Mouse (Mus musculus) neural tube, embryonic 12.5 days (tissue): Measurements from ENCODE around the gene Fam83e. TPM values are rescaled to one million over a fixed set of nuclear protein-coding genes. Genes with fewer than 3 reads are reported as not detected.

Experiments used
- ATAC-seq: fragments of 200-750 bp; cut with Nextera tagmentation; 2 replicates; pipeline ENCODE4 v1.8.0; 2017; ENCODE audit warnings: low read depth, mild to moderate bottlenecking, moderate TSS enrichment, moderate library complexity; ENCODE audit not compliant: low FRiP score
- H3K27ac ChIP-seq: fragments of 300-500 bp; sonication (generic); 2 replicates; pipeline ENCODE4 v1.5.1; 2016
- H3K27me3 ChIP-seq: fragments of 300-500 bp; sonication (generic); replicated peaks from 2 replicates; pipeline ENCODE4 v1.6.1; 2016; ENCODE audit warnings: mild to moderate bottlenecking
- H3K36me3 ChIP-seq: fragments of 300-500 bp; sonication (generic); 2 replicates; pipeline ENCODE4 v1.6.1; 2016; ENCODE audit warnings: mild to moderate bottlenecking
- H3K4me1 ChIP-seq: fragments of 300-500 bp; sonication (generic); 2 replicates; pipeline ENCODE4 v1.6.1; 2016
- H3K4me2 ChIP-seq: fragments of 300-500 bp; sonication (generic); replicated peaks from 2 replicates; pipeline ENCODE4 v1.6.1; 2016; ENCODE audit warnings: mild to moderate bottlenecking
- H3K4me3 ChIP-seq: fragments of 300-500 bp; sonication (generic); 2 replicates; pipeline ENCODE4 v1.5.1; 2016
- H3K9ac ChIP-seq: fragments of 300-500 bp; sonication (generic); 2 replicates; pipeline ENCODE4 v1.6.1; 2016; ENCODE audit warnings: mild to moderate bottlenecking
- H3K9me3 ChIP-seq: fragments of 300-500 bp; sonication (generic); 2 replicates; pipeline ENCODE4 v1.6.1; 2016; ENCODE audit warnings: mild to moderate bottlenecking
- WGBS: fragments of 180-500 bp; shearing (Covaris S2); methylation state at CpG from one replicate; pipeline ENCODE4 v1.1.7; 2016; 5-methylcytosine and 5-hydroxymethylcytosine counted together
- polyA plus RNA-seq: library from polyadenylated mRNA; unstranded; fragments of >200 nt; fragmentation: Nextera tagmentation; extraction: Ambion mirVana; gene quantifications from 2 replicates; pipeline ENCODE4 v1.2.1, GENCODE M21; 2016

Fam83e gene
- polyA plus RNA-seq, 1 experiment from 2014 or later: 0.94 TPM

GRCm38 (mm10) chr7:45730727-45731431 lies 9.9 kb downstream of the Fam83e start:
- Histone ChIP-seq H3K4me1 (0 out of 2 replicates have a peak, but pooled peaks cover 5% of the 10 kb centered on the region), H3K36me3 (peaks cover 26% of the 10 kb centered on the region), H3K4me2 (0 out of 2 replicates have a peak overlapping the region, but pooled peaks have one; percentile 9), H3K9me3 (no peaks in the 10 kb centered on the region), H3K27ac (no peak overlapping the region), H3K4me3 (no peak overlapping the region), H3K9ac (no peak overlapping the region), H3K27me3 (no peaks in the 10 kb centered on the region)
- 12% methylated on average over 16 of the region's 16 CpGs for WGBS
- no peak for ATAC-seq

- WGBS: 85% methylated on average over 5 of the region's 5 CpGs
- ATAC-seq: no peak
- Histone ChIP-seq H3K9ac (0 out of 2 replicates have a peak overlapping the region, but pooled peaks have one; percentile 4), H3K4me3 (no peak overlapping the region), H3K9me3 (no peaks in the 10 kb centered on the region), H3K36me3 (peaks cover 8% of the 10 kb centered on the region; the same call in 1 of the 2 replicates), H3K27me3 (no peaks in the 10 kb centered on the region), H3K4me1 (0 out of 2 replicates have a peak, but pooled peaks cover 5% of the 10 kb centered on the region), H3K4me2 (no peak overlapping the region), H3K27ac (no peak overlapping the region)
Observed at GRCm38 (mm10) chr7:45733477-45733876, 12.5 kb downstream of the Fam83e start.

- Histone ChIP-seq H3K4me3 (no peak overlapping the region), H3K9ac (no peak overlapping the region), H3K4me1 (no peaks in the 10 kb centered on the region), H3K27me3 (no peaks in the 10 kb centered on the region; the same call in 1 of the 2 replicates), H3K4me2 (no peak overlapping the region), H3K36me3 (no peaks in the 10 kb centered on the region), H3K27ac (no peak overlapping the region), H3K9me3 (no peaks in the 10 kb centered on the region)
- peak; percentile 78 for ATAC-seq
- WGBS: 7% methylated on average over 9 of the region's 9 CpGs
Observed at GRCm38 (mm10) chr7:45739162-45739763, 18.3 kb downstream of the Fam83e start.

GRCm38 (mm10) chr7:45739820-45740219 lies 18.8 kb downstream of the Fam83e start:
- Histone ChIP-seq H3K4me3 (no peak overlapping the region), H3K9me3 (no peaks in the 10 kb centered on the region), H3K36me3 (no peaks in the 10 kb centered on the region), H3K4me2 (no peak overlapping the region), H3K4me1 (no peaks in the 10 kb centered on the region), H3K27ac (no peak overlapping the region), H3K27me3 (no peaks in the 10 kb centered on the region; the same call in 1 of the 2 replicates), H3K9ac (no peak overlapping the region)
- WGBS: 69% methylated on average over 10 of the region's 10 CpGs
- no peak for ATAC-seq

- Histone ChIP-seq H3K4me2 (no peak overlapping the region), H3K36me3 (no peaks in the 10 kb centered on the region), H3K27me3 (no peaks in the 10 kb centered on the region; the same call in 1 of the 2 replicates), H3K9me3 (no peaks in the 10 kb centered on the region), H3K9ac (no peak overlapping the region), H3K4me3 (no peak overlapping the region), H3K4me1 (no peaks in the 10 kb centered on the region), H3K27ac (no peak overlapping the region)
- WGBS: 87% methylated on average over 12 of the region's 12 CpGs
- ATAC-seq: no peak
Observed at GRCm38 (mm10) chr7:45741308-45741707, 20.3 kb downstream of the Fam83e start.

GRCm38 (mm10) chr7:45741777-45742176 lies 20.8 kb downstream of the Fam83e start:
- Histone ChIP-seq H3K4me3 (no peak overlapping the region), H3K4me2 (peak overlapping the region; percentile 20; the same call in 1 of the 2 replicates), H3K27ac (no peak overlapping the region), H3K4me1 (no peaks in the 10 kb centered on the region), H3K27me3 (no peaks in the 10 kb centered on the region; the same call in 1 of the 2 replicates), H3K9ac (no peak overlapping the region), H3K36me3 (no peaks in the 10 kb centered on the region), H3K9me3 (no peaks in the 10 kb centered on the region)
- 36% methylated on average over 11 of the region's 11 CpGs for WGBS
- no peak for ATAC-seq

- ATAC-seq: no peak
Observed at GRCm38 (mm10) chr7:45742338-45742737, 21.3 kb downstream of the Fam83e start.

GRCm38 (mm10) chr7:45744387-45744786 lies 23.4 kb downstream of the Fam83e start:
- WGBS: 40% methylated on average over 2 of the region's 2 CpGs

More at GRCm38 (mm10) chr7:45742338-45742737, 21.3 kb downstream of the Fam83e start:
- Histone ChIP-seq H3K36me3 (no peaks in the 10 kb centered on the region), H3K9ac (no peak overlapping the region), H3K4me2 (peak overlapping the region; percentile 20; the same call in 1 of the 2 replicates), H3K9me3 (no peaks in the 10 kb centered on the region), H3K27ac (no peak overlapping the region), H3K4me1 (no peaks in the 10 kb centered on the region), H3K4me3 (no peak overlapping the region), H3K27me3 (no peaks in the 10 kb centered on the region; the same call in 1 of the 2 replicates)
- 40% methylated on average over 19 of the region's 19 CpGs for WGBS

GRCm38 (mm10) chr7:45746518-45746917 lies 25.5 kb downstream of the Fam83e start:
- no peaks in the 10 kb centered on the region for H3K36me3 ChIP-seq
- H3K4me1 ChIP-seq: 0 out of 2 replicates have a peak, but pooled peaks cover 12% of the 10 kb centered on the region
- no peak overlapping the region for H3K27ac ChIP-seq
- H3K4me2 ChIP-seq: no peak overlapping the region
- H3K9ac ChIP-seq: no peak overlapping the region
- WGBS: 63% methylated on average over 6 of the region's 6 CpGs
- no peak for ATAC-seq
- no peaks in the 10 kb centered on the region for H3K27me3 ChIP-seq
- no peak overlapping the region for H3K4me3 ChIP-seq
- no peaks in the 10 kb centered on the region for H3K9me3 ChIP-seq

More at GRCm38 (mm10) chr7:45744387-45744786, 23.4 kb downstream of the Fam83e start:
- no peak for ATAC-seq
- Histone ChIP-seq H3K9ac (no peak overlapping the region), H3K4me2 (no peak overlapping the region), H3K4me3 (no peak overlapping the region), H3K9me3 (no peaks in the 10 kb centered on the region), H3K4me1 (0 out of 2 replicates have a peak, but pooled peaks cover 8% of the 10 kb centered on the region), H3K27me3 (no peaks in the 10 kb centered on the region; the same call in 1 of the 2 replicates), H3K36me3 (no peaks in the 10 kb centered on the region), H3K27ac (no peak overlapping the region)

- no peak for ATAC-seq
- Histone ChIP-seq H3K36me3 (no peaks in the 10 kb centered on the region), H3K9me3 (no peaks in the 10 kb centered on the region), H3K9ac (no peak overlapping the region), H3K4me1 (0 out of 2 replicates have a peak, but pooled peaks cover 12% of the 10 kb centered on the region), H3K27ac (no peak overlapping the region), H3K4me3 (no peak overlapping the region), H3K4me2 (no peak overlapping the region), H3K27me3 (no peaks in the 10 kb centered on the region)
- 96% methylated on average over 5 of the region's 5 CpGs for WGBS
Observed at GRCm38 (mm10) chr7:45747450-45747849, 26.4 kb downstream of the Fam83e start.

- WGBS: 82% methylated on average over 7 of the region's 7 CpGs
- no peaks in the 10 kb centered on the region for H3K36me3 ChIP-seq
- no peak for ATAC-seq
- 0 out of 2 replicates have a peak, but pooled peaks cover 12% of the 10 kb centered on the region for H3K4me1 ChIP-seq
- H3K4me2 ChIP-seq: no peak overlapping the region
- no peak overlapping the region for H3K9ac ChIP-seq
- H3K4me3 ChIP-seq: no peak overlapping the region
- H3K27me3 ChIP-seq: no peaks in the 10 kb centered on the region
- no peaks in the 10 kb centered on the region for H3K9me3 ChIP-seq
- no peak overlapping the region for H3K27ac ChIP-seq
Observed at GRCm38 (mm10) chr7:45748110-45748509, 27.1 kb downstream of the Fam83e start.

- Histone ChIP-seq H3K4me2 (peak overlapping the region; percentile 18; the same call in 1 of the 2 replicates), H3K9me3 (no peaks in the 10 kb centered on the region), H3K4me3 (no peak overlapping the region), H3K27me3 (no peaks in the 10 kb centered on the region), H3K9ac (peak overlapping the region; percentile 8; the same call in 1 of the 2 replicates), H3K27ac (no peak overlapping the region), H3K4me1 (0 out of 2 replicates have a peak, but pooled peaks cover 12% of the 10 kb centered on the region), H3K36me3 (no peaks in the 10 kb centered on the region)
- 63% methylated on average over 8 of the region's 10 CpGs for WGBS
- no peak for ATAC-seq
Observed at GRCm38 (mm10) chr7:45749401-45749800, 28.4 kb downstream of the Fam83e start.
